Mouse (Mus musculus): Measurements from ENCODE around the gene Vopp1.
"Not testable (repeated sequence)": the region's sequence is repeated elsewhere in the genome, so short reads cannot be mapped to it uniquely, and the experiment has no call there.

Vopp1 gene

GRCm38 (mm10) chr6:57824422-57825258, at the start of gene Vopp1:
Vopp1 (minus strand) TSS chr6:57825159.
- DNase-seq, result peak; percentile 74

DNA sequence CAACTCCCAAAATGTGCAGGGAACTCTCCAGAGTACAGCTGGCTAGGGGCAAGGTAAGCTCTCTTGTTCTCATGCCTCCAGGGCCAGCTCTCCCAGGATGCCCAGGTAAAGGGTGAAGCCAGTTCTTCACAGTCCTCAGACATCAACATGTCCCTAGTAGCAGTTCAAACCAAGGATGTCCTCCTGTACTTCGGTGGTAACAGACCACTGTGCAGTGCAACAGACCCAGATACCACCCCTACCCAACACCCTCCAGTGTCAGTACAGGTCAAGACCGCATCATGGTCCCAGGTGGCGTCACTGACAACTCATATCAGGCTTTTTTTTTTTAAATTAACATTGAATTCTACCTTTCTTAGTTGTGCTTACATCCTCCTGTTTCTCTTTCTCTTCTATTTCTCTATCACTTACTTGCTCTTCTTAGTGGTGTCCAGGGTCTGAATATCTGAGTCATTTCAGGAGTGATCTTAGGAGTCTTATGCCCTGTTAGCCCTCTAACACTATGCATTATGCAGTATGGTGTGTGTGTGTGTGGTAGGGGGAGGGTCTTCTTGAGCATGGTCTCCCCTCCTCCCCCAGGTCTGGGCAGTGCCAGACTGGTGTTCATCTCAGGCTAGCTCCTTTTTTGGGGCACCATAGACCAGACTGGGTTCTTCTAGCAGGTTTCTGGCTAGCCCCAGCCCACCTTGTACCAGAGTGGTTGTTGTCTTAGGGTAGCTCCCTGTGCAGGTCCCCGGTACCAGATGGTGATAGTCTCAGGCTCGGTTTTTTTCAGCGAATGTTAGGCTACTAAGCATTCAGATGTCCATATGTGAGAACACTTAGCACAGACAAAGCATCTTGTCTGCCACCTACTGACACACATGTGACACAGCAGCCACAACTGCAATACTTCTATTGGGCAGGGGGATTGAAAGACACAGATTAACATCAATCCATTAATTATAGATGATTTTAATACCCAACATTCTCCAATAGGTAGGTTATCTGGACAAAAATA, 34.4 kb upstream of the Vopp1 start:
- DNase-seq, result peak; percentile 27

GRCm38 (mm10) chr6:57851177-57851576, 26.2 kb upstream of the Vopp1 start:
- DNase-seq, result not testable (repeated sequence)

DNA sequence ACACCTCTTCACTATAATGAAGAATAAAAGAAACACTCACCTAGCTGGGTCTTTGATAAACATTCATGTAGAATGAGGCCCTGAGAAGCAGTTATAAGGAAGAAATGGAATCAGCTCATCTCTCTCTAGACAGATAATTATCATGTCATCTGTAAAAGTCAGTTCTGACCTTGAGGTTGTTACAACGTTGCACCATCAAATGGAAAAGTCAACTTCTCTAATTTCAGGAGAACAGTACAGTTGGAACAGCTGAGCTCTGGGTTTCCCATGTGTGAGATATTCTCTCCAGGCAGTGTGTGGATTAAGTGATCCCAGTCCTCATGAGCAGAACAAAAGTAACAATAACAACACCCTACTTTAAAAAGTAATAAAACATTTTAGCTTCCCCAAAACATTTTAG, 25.3 kb upstream of the Vopp1 start, which contains the start of gene Vmn1r21:
Vmn1r21 (minus strand) TSS at position 58 of the 400 bp plus-strand sequence.
- DNase-seq, result no peak

- DNase-seq, result no peak
Measured at GRCm38 (mm10) chr6:57839693-57840408, 14.9 kb upstream of the Vopp1 start.

GRCm38 (mm10) chr6:57825259-57825715, 328 bp upstream of the Vopp1 start:
- DNase-seq, result no peak

GRCm38 (mm10) chr6:57823461-57823860, 1.5 kb downstream of the Vopp1 start:
- no peak for DNase-seq

- no peak for DNase-seq
Measured at GRCm38 (mm10) chr6:57822648-57823410, 2.1 kb downstream of the Vopp1 start.

DNA sequence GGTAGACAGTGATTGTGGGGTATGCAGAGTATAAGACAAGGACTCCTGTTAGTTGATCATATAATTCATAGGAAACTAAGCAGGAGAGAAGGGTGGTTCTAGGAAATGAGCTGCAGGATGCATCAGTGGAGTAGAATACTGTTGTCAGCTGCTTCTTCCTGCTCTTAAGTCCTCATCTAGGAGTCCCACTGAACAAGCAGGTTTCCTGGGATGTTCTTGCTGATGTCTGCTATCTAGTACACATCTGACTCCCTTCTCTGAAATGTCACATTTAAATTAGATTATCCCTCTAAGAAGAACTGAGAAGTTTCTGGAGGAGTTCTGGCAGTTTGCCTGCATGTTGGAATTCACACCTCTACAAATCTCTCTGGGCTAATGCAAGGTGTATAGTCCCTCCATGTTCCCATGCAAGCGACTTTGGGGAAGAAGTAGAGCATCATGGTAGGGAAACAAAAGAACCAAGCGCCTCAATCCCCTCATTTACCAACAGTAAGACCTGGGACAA, 10.5 kb downstream of the Vopp1 start:
- DNase-seq, result no peak

DNA sequence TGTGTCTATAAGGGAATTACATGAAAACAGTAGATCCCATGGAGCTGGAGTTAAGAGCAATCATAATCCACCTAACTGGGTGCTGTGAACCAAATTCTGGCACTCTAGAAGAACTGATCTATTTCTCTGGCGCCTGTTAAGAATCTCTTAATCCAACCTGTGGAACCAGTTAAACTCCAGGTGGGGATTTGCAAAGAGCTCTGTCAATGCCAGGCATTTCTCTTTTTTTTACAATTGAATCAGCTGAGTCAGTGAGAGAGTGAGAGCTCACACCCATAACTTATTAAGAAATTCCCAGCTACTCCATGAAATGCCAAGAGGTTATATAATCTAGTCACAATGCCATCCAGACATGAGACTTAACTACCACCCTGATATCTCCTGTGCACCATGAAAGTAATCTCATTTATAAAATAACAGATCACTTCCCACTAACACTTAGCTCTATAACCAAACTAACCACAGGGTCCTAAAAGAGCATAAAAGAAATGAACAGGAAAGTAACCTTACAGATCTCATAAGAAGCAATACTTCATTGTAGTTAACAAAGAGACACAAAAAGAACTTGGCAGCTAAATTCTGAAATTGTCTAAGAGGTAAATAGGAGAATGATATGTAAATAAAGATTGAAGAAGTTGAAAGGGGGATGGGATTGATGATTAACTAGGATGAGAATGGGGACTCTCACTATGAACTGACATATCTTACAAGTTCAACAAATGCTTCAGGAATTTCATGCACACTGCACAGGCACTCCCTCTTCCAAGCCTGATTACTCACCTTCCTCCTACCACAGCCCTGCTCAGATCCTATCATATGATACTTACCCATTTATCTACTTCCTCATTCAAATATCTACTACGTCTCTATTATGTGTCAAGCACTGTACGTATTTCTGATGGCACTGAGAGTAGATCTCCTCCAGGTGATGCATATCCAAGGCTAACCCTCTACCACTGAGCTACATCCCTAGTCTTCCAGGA, 12.9 kb downstream of the Vopp1 start:
- DNase-seq, result no peak

DNA sequence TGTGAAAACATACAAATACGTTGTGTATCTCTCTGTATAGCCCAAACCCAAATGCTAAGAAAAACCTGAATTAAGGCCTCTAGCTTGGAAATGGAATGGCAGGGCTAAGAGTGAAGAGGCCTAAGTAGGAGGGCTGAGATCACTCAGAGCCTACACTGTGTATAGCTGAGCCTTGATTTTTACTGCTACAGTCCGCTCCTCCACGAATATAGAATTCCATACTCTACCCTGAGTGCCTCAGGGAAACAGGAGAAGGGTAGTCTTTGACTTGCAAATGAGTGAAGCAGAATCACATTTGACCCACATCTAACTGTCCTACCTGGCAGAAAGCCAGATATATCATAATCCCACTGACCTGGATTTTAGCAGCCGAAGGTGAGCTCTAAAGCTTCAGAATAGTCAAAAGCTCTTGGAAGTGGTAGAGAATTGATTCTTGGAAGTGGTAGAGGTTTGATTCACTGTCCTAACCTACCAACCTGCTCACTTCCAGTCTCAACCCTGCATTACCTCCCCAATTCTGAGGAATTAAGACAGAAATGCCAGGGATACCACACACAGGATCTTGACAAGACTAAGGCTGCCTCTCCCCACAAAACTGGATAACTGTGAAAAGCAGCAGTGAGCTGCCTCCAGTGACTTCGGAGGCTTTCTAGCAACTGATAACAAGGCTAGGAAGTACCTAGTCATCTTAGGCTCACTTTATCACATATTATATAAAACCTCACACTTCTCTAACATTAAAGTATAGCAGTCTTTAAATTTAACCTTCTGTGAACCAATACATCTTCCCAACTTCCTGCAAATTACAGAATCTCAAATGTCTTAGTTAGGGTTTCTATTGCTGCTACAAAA, 19.5 kb downstream of the Vopp1 start:
- DNase-seq, result no peak

GRCm38 (mm10) chr6:57803130-57803529, 21.8 kb downstream of the Vopp1 start:
- DNase-seq, result no peak

- DNase-seq, result no peak
Measured at GRCm38 (mm10) chr6:57798986-57799385, 26.0 kb downstream of the Vopp1 start.

GRCm38 (mm10) chr6:57796853-57797423, 28.0 kb downstream of the Vopp1 start:
- no peak for DNase-seq

GRCm38 (mm10) chr6:57795835-57796234, 29.1 kb downstream of the Vopp1 start:
- no peak for DNase-seq

GRCm38 (mm10) chr6:57792821-57793220, 32.1 kb downstream of the Vopp1 start:
- DNase-seq, result not testable (repeated sequence)

DNA sequence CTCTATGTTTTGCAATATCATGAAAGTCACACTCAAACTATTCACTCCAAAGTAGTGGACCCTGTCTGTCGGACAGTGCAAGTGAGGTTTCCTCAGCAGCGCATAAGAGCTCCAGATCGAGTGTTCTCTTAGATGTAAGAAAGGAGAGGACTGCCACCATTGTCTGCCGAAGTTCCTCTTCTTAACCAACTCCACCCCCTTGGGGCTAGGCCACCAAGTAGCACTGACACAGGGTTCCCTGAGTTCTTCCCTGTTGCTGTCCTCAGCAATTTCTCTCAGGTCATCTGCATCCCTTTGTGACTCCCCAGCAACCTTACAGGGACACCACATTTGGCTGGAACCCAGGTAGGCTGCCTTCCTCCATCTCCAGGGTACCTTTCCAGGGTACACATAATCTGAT, 34.4 kb downstream of the Vopp1 start:
- DNase-seq, result no peak

DNA sequence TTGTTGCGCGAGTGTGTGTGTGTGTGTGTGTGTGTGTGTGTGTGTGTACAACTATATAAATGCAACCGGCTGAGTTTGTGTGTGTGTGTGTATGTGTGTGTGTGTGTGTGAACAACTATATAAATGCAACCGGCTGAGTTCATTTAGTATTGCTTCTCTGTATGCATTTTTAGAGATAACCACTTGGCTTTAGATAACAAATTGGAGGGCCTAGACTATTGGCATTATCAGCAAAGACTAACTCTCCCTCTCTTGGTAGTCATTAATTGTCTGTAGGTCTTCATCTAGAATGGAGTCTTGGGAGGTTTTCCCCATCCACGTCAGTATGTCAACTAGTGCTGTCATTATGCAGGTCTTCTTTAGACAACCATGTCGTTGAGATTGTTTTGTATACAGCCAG, 37.6 kb downstream of the Vopp1 start:
- no peak for DNase-seq

GRCm38 (mm10) chr6:57784251-57784650, 40.7 kb downstream of the Vopp1 start:
- DNase-seq, result no peak
